Comparison of ENCODE assay signal across 11 mouse cellular contexts in genomic region chr8:91814106-91814505, GRCm38 (mm10). TPM values are rescaled to one million over a fixed set of nuclear protein-coding genes. Genes with fewer than 3 reads are reported as not detected.
"Had no signal": no experiment of that assay in that cellular context is flagged by ENCODE, and none has a peak within 500 bp of the region (broad histone marks: within the 10 kb centered on the region; RNA-seq: fewer than 3 reads in every experiment).

No protein-coding gene starts in this region.

- DNase-seq: left cerebral cortex, postnatal 4 days; liver, postnatal 0 days; lung, postnatal 10 days; lung, postnatal 36 days; right cerebral cortex, adult 18-20 months; right cerebral cortex, postnatal 14 days; right cerebral cortex, postnatal 4 days; thymus, adult 2 months; thymus, postnatal 14 days; thymus, postnatal 4 days had no signal

RNA-seq across cellular contexts. Expression of gene Irx3, which starts 12.2 kb away (rescaled TPM):
- total RNA-seq: monocyte, adult 5-6 weeks had no signal
